15 mouse cellular contexts compared by ENCODE assay signal in the genomic region with DNA sequence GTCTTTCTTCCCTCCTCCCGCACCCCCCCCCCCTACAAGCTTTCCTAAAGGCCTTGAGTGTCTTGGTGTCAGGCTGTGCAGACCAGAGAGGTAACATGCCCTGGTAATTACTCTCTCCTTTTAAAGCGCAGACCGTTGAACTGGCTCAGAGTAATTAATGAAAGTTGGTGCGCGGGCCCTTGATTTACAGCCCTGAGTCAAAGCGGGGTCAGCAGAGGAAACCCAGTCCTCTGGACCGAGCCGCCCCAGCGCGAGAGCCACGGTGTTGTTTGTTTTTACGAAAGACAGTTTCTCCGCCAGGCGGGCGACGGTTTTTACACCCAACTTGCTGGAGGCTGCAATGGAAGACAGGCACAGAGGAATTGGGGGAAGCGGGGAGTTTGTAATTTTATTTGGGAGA. TPM values are rescaled to one million over a fixed set of nuclear protein-coding genes. Genes with fewer than 3 reads are reported as not detected.
A peak's percentile ranks its signal among the peaks of the same experiment; 100 is the strongest.
DNase-seq lines count a peak whose midpoint lies in the region; ATAC-seq lines count a peak whose summit lies in the region.
"Had no signal": no experiment of that assay in that cellular context is flagged by ENCODE, and none has a peak within 500 bp of the region (broad histone marks: within the 10 kb centered on the region; RNA-seq: fewer than 3 reads in every experiment).

No protein-coding gene starts in this region.

- WGBS in heart, embryonic 16.5 days: 4% methylated on average over 17 of the region's 17 CpGs
- under 1% methylated on average over 17 of the region's 17 CpGs for WGBS in midbrain, embryonic 11.5 days
- under 1% methylated on average over 17 of the region's 17 CpGs for whole genome bisulfite sequencing in midbrain, embryonic 15.5 days
- WGBS in embryonic facial prominence, embryonic 10.5 days: under 1% methylated on average over 17 of the region's 17 CpGs
- WGBS in neural tube, embryonic 13.5 days: under 1% methylated on average over 17 of the region's 17 CpGs

- no peak for ATAC-seq in heart, embryonic 16.5 days (replicated peaks; ENCODE audit: extremely low read depth, insufficient read depth, low FRiP score)
- no peak for ATAC-seq in midbrain, embryonic 11.5 days (ENCODE audit: low FRiP score)
- ATAC-seq in midbrain, embryonic 15.5 days (replicated peaks): no peak
- ATAC-seq in neural tube, embryonic 13.5 days (ENCODE audit: low read depth): 0 out of 2 replicates have a peak, but pooled peaks have one; percentile 10
- ATAC-seq: forebrain, postnatal 0 days; midbrain, embryonic 16.5 days had no signal

- H3K9ac ChIP-seq in heart, embryonic 16.5 days (ENCODE audit: low read length): peak overlapping the region; percentile 27; the same call in 1 of the 2 replicates
- no peak overlapping the region for H3K9ac ChIP-seq in midbrain, embryonic 11.5 days (ENCODE audit: low read length)
- H3K9ac ChIP-seq in midbrain, embryonic 15.5 days: no peak overlapping the region
- H3K9ac ChIP-seq in neural tube, embryonic 13.5 days: no peak overlapping the region
- H3K9ac ChIP-seq: forebrain, postnatal 0 days; limb, embryonic 15.5 days had no signal

- peaks cover 5% of the 10 kb centered on the region for H3K4me1 ChIP-seq in heart, embryonic 16.5 days (ENCODE audit: control insufficient read depth, insufficient read depth, low read length)
- H3K4me1 ChIP-seq in midbrain, embryonic 11.5 days (ENCODE audit: control insufficient read depth, insufficient read depth, low read length): no peaks in the 10 kb centered on the region
- peaks cover 7% of the 10 kb centered on the region; the same call in 1 of the 2 replicates for H3K4me1 ChIP-seq in midbrain, embryonic 15.5 days
- H3K4me1 ChIP-seq in embryonic facial prominence, embryonic 10.5 days: peaks cover 22% of the 10 kb centered on the region
- peaks cover 11% of the 10 kb centered on the region for H3K4me1 ChIP-seq in neural tube, embryonic 13.5 days (replicated peaks)

- DNase-seq in heart, adult 9 months (ENCODE audit: low spot score in 2 of 2): no peak
- DNase-seq in midbrain, embryonic 11.5 days (ENCODE audit: low spot score, missing footprints): peak; percentile 92
- DNase-seq in embryonic facial prominence, embryonic 10.5 days (ENCODE audit: low spot score): peak; percentile 51
- no peak for DNase-seq in cerebellum, postnatal 36 days
- DNase-seq in thymus, postnatal 36 days: no peak
- DNase-seq: cerebellum, adult 9-10 months; forebrain, postnatal 0 days; spleen, adult 18-20 months; thymus, postnatal 25 days had no signal

- peaks cover 81% of the 10 kb centered on the region for H3K27me3 ChIP-seq in heart, embryonic 16.5 days (ENCODE audit: control insufficient read depth, insufficient read depth, low read length)
- peaks cover 99% of the 10 kb centered on the region for H3K27me3 ChIP-seq in midbrain, embryonic 11.5 days (ENCODE audit: control insufficient read depth, insufficient read depth, low read length)
- peaks cover 92% of the 10 kb centered on the region for H3K27me3 ChIP-seq in midbrain, embryonic 15.5 days (replicated peaks)
- H3K27me3 ChIP-seq in embryonic facial prominence, embryonic 10.5 days (replicated peaks; ENCODE audit: low read depth, poor library complexity, severe bottlenecking): peaks cover 100% of the 10 kb centered on the region
- H3K27me3 ChIP-seq in neural tube, embryonic 13.5 days: peaks cover 100% of the 10 kb centered on the region

- no peaks in the 10 kb centered on the region for H3K9me3 ChIP-seq in heart, embryonic 16.5 days (replicated peaks; ENCODE audit: control insufficient read depth, low read length)
- no peaks in the 10 kb centered on the region for H3K9me3 ChIP-seq in midbrain, embryonic 11.5 days (ENCODE audit: control insufficient read depth, low read length)
- H3K9me3 ChIP-seq in midbrain, embryonic 15.5 days: no peaks in the 10 kb centered on the region
- H3K9me3 ChIP-seq in embryonic facial prominence, embryonic 10.5 days: no peaks in the 10 kb centered on the region
- H3K9me3 ChIP-seq in neural tube, embryonic 13.5 days: no peaks in the 10 kb centered on the region
- H3K9me3 ChIP-seq: limb, embryonic 15.5 days had no signal

- H3K4me3 ChIP-seq in heart, embryonic 16.5 days (ENCODE audit: low read length): no peak overlapping the region; the same call in 1 of the 2 replicates
- H3K4me3 ChIP-seq in midbrain, embryonic 11.5 days (ENCODE audit: low read depth, low read length): no peak overlapping the region
- H3K4me3 ChIP-seq in midbrain, embryonic 15.5 days: no peak overlapping the region
- no peak overlapping the region for H3K4me3 ChIP-seq in embryonic facial prominence, embryonic 10.5 days
- no peak overlapping the region for H3K4me3 ChIP-seq in neural tube, embryonic 13.5 days
- H3K4me3 ChIP-seq: limb, embryonic 15.5 days had no signal

- no peak overlapping the region for H3K27ac ChIP-seq in heart, embryonic 16.5 days (ENCODE audit: low read length)
- H3K27ac ChIP-seq in midbrain, embryonic 11.5 days (ENCODE audit: low read depth, low read length): no peak overlapping the region
- H3K27ac ChIP-seq in midbrain, embryonic 15.5 days: no peak overlapping the region
- H3K27ac ChIP-seq in embryonic facial prominence, embryonic 10.5 days (replicated peaks): no peak overlapping the region
- H3K27ac ChIP-seq in neural tube, embryonic 13.5 days (replicated peaks): no peak overlapping the region
- H3K27ac ChIP-seq: limb, embryonic 15.5 days had no signal

- peak overlapping the region; percentile 39 for H3K4me2 ChIP-seq in heart, embryonic 16.5 days (ENCODE audit: low read depth, low read length)
- no peak overlapping the region for H3K4me2 ChIP-seq in midbrain, embryonic 11.5 days
- no peak overlapping the region for H3K4me2 ChIP-seq in midbrain, embryonic 15.5 days
- H3K4me2 ChIP-seq in neural tube, embryonic 13.5 days: no peak overlapping the region
- H3K4me2 ChIP-seq: limb, embryonic 15.5 days had no signal

- no peaks in the 10 kb centered on the region for H3K36me3 ChIP-seq in heart, embryonic 16.5 days (ENCODE audit: control insufficient read depth, insufficient read depth)
- no peaks in the 10 kb centered on the region for H3K36me3 ChIP-seq in midbrain, embryonic 11.5 days (ENCODE audit: control insufficient read depth, insufficient read depth, low read length)
- no peaks in the 10 kb centered on the region for H3K36me3 ChIP-seq in midbrain, embryonic 15.5 days (replicated peaks)
- no peaks in the 10 kb centered on the region for H3K36me3 ChIP-seq in embryonic facial prominence, embryonic 10.5 days (replicated peaks)
- H3K36me3 ChIP-seq in neural tube, embryonic 13.5 days: no peaks in the 10 kb centered on the region
- H3K36me3 ChIP-seq: limb, embryonic 15.5 days had no signal

RNA-seq across cellular contexts. Expression of a gene that starts 6.0 kb away (rescaled TPM):
- polyA plus RNA-seq in heart, embryonic 16.5 days (2015; fragmentation: Nextera tagmentation; extraction: Ambion mirVana): 18.9 and 22.2 TPM in 2 replicates
- 0.08 TPM in 2 replicates for polyA plus RNA-seq in midbrain, embryonic 11.5 days (2014; fragmentation: Nextera tagmentation; extraction: Ambion mirVana)
- polyA plus RNA-seq in midbrain, embryonic 15.5 days (2015; fragmentation: Nextera tagmentation; extraction: Ambion mirVana): 0.09 and 0.13 TPM in 2 replicates
- 0.25 and 0.44 TPM in 2 replicates for polyA plus RNA-seq in embryonic facial prominence, embryonic 10.5 days (2016; fragmentation: Nextera tagmentation; extraction: Ambion mirVana)
- 2.5 and 4.0 TPM in 2 replicates for polyA plus RNA-seq in neural tube, embryonic 13.5 days (2015; fragmentation: Nextera tagmentation; extraction: Ambion mirVana)

RNA-seq across cellular contexts. Expression of a gene that starts 40.5 kb away (rescaled TPM):
- not detected in 2 replicates for polyA plus RNA-seq in heart, embryonic 16.5 days (2015; fragmentation: Nextera tagmentation; extraction: Ambion mirVana)
- not detected in 2 replicates for polyA plus RNA-seq in midbrain, embryonic 11.5 days (2014; fragmentation: Nextera tagmentation; extraction: Ambion mirVana)
- not detected in 2 replicates for polyA plus RNA-seq in midbrain, embryonic 15.5 days (2015; fragmentation: Nextera tagmentation; extraction: Ambion mirVana)
- not detected in 2 replicates for polyA plus RNA-seq in embryonic facial prominence, embryonic 10.5 days (2016; fragmentation: Nextera tagmentation; extraction: Ambion mirVana)
- polyA plus RNA-seq in neural tube, embryonic 13.5 days (2015; fragmentation: Nextera tagmentation; extraction: Ambion mirVana): not detected in 2 replicates
- polyA plus RNA-seq: embryonic facial prominence, embryonic 14.5 days; forebrain, postnatal 0 days; limb, embryonic 15.5 days; midbrain, embryonic 16.5 days had no signal

Comparison
In these comparisons a context has a peak if more than half of its experiments do, and no peak if none do; other contexts are left out.
1. DNase-seq: peak in midbrain, embryonic 11.5 days (single experiment) and embryonic facial prominence, embryonic 10.5 days (single experiment); none in heart, adult 9 months (0 of 2), cerebellum, postnatal 36 days (0 of 2) and thymus, postnatal 36 days (0 of 2).